Mouse (Mus musculus): ENCODE measurements at regions not wholly inside any gene's neighbourhood (a gene's known extent, or its start where the extent isn't known, plus 50 kb on each side); places are given as distances from the start of the nearest gene placed in this dataset.

GRCm38 (mm10) chr14:76195324-76195723, 84.6 kb downstream of the Nufip1 start:
- TF ChIP-seq CTCF (IDR thresholded peaks at IDR 0.05; ENCODE audit: borderline replicate concordance, insufficient read depth, low read depth, low read length) = no peak
- TF ChIP-seq POLR2A (IDR thresholded peaks at IDR 0.05; ENCODE audit: borderline replicate concordance, insufficient read depth, low read length) = no peak

Measured in cerebellum, adult 2 months (tissue).